Mouse (Mus musculus) liver, postnatal 0 days (tissue): Measurements from ENCODE around the gene Yars.

Experiments
- CTCF ChIP-seq: sonication (generic); IDR thresholded peaks from 2 replicates; pipeline ENCODE4 v1.5.1; 2016; ENCODE audit warnings: antibody characterized with exemption, low read depth
- EP300 ChIP-seq: IDR thresholded peaks from 2 replicates; pipeline ENCODE4 v1.6.1; 2016; ENCODE audit warnings: antibody characterized with exemption, low read depth, mild to moderate bottlenecking

DNA sequence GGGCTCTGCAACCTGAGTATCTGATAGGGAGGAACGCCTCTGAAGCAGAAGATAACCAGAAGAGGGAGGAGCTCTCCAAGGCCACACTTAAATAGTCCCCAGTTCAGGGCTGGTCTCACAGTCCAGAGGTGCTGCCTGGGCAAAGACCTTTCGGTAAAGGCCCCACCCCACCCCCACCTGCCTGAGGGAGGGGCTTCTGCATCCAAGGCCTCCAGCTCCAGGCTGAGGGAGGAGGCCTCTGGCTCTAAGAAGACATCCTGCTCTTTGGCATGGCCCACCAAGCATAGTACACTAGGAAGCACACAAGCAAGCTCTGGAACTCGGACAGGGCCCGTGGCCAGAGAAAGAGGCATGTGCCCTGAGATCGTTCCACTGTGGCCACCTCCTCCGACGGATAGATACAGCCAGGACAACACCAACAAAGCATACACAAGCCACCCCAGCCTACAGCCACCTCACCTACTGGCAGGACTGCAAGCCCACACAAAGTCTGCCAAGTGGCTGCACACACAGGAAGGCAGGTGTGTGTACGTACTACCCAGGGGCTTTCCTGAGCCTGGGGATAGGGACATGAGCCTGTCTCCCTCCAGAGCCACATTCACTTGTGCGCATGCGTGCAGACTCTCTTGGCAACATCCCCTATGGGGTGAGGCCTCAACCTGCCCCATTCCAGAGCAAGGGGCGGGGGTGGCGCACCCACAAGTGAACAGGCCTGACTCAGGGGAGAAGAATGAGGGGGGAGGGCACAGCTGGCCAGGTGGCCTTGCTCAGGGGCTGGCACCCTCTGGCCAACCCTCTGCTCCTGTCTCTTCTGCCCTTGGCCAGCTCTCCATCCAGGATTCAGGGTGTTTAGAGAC lies 42.3 kb downstream of the Yars start:
- TF ChIP-seq EP300, result no peak
- no peak for TF ChIP-seq CTCF
